Mouse (Mus musculus): ENCODE data around the gene Gm11492.

GRCm38 (mm10) chr11:87542285-87542684, 24.2 kb upstream of the Gm11492 start:
- TF ChIP-seq CHD2 (IDR thresholded peaks at IDR 0.05; ENCODE audit: low read depth, low read length), result no peak
- no peak for TF ChIP-seq ZNF384 (IDR thresholded peaks at IDR 0.05; ENCODE audit: low read depth, low read length)
